Mouse (Mus musculus) urinary bladder, adult 18-20 months (tissue): Measurements from ENCODE around the gene Rora.

Source experiments
- DNase-seq, 2 experiments: peaks; one replicate each; pipeline ENCODE4 v3.0.0; 2022; ENCODE audit warnings: low spot score in 2 of 2, mixed read lengths in 2 of 2

The Rora gene

DNA sequence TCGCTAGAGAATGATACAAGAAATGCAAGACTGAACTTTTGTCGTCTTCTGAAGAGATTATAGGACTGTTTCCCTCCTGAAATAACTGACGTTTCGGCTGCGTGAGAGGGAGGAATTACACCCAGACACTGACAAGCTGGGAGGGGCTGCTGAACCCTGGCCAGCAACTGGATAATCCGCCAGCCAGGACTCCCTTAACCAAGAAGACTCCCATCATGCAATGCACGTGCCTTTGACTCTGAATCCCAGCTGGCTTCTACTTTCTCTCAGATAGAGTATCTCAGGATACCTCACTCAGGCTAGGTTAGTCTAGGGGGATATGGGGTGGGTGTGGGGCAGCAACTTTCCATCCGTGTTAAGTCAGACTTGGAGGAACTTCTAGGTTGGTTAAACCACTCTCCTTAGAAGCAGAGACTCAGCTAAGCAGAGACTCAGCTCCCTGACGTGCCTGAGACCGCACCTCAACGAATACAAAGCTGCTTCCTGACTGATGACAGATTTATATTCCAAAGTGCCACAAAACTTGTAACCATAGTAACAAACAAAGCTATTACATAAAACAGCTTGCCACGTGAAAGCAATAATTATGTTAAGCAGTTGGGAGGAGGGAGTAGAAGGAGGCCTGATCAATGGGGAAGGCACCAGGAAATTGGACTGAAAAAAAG, 302.8 kb downstream of the Rora start:
- DNase-seq = peak; percentile 21 to 45

DNA sequence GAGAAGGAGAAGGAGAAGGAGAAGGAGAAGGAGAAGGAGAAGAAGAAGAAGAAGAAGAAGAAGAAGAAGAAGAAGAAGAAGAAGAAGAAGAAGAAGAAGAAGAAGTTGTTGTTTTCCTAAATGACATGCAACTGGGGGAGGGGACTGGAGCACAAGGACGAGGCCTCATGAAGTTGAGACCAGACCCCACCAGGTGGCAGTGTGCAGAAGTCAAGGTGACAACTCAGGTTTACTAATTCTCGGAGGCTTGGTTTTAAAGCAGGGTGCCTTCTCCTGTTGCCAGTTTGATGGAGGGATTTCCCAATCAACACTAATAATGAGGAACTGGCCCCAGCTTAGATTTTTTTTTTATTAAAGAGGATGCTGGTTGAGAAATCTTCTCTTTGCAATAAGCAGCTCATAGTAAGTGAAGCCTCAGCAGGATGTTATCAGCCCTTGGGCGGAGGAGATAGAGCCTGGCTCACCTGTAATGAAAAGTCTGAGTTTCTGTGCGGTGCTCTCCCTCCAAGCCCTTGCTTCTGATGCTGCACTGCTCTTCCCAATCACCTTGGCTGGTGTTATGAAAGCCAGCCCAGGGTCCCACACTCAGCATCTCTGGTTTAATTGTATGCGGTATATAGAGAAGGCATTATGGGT, 303.5 kb downstream of the Rora start:
- DNase-seq = peak; percentile 25 to 36

DNA sequence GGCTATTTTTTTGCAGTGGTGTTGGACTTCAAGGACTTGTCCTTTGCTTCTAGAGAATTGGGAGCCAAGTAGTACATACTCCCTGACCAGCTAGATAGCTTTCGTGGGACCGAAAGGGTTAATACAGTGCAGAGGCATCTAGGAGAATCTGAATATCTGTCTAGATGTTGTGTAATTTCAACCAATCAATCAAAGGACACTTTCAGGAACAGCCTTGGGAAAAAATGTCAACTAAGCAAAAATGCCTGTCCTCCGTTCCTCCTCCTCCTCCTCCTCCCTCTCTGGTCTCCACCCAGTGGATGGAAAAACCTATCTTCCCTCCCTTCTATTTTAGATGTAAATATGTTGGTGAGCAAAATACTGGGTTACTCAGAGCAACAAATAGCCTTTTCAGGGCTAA, 304.2 kb downstream of the Rora start:
- DNase-seq = no peak

DNA sequence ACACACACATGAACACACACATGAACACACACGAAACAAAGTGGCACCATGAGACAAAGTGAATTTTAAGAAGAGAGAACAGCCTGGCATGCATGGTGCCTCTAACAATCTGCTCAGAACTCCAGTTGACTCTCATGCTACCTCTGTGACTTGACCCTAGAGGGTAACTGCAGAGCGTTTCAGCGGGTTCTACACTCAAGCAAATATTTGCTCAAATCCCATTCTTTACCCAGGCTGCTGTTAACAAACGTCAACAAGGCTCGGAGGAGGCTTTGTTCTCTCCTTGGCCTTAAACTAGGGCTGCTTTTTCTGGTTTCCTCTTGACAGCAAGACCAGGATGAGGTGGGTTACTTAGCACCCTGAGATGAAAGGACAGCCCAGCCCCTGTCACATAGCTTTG, 305.3 kb downstream of the Rora start:
- no peak for DNase-seq

DNA sequence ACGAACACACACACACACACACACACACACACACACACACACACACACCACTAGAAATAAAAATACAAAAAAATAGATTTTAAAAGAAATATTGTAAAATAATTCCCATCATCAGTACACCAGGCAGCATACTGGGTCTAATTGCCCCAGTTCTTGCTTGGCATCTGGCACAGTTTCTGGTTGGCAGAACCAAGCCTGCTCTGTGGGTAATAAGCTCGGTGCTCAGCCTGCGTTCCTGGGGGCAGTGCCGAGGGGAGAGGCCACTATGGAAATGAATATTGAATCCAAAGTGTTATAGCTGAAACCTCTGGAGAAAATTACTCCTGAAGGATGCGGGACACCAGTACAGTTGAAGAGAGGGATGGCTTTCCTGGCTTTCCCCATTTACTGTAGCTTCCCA, 310.3 kb downstream of the Rora start:
- no peak for DNase-seq

DNA sequence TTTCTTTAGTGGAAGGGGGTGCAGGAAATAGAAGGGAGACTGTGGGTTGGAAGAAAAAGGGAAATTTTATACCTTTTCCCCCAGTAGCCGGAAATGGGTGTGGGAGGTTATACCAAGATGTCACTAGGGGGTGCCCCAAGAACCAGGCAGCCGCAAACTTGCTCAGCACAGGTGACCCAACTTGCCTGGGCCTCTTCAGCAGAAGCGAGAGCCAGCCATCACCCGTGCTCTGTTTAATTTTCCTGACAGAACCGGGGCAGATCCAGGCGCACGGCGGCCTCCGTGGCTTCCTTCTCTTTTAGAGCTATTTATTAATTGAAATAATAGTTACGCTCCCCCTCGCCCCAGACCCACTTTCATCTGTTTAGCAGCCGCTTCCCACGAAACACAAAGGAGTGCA, 313.0 kb downstream of the Rora start:
- DNase-seq = no peak

DNA sequence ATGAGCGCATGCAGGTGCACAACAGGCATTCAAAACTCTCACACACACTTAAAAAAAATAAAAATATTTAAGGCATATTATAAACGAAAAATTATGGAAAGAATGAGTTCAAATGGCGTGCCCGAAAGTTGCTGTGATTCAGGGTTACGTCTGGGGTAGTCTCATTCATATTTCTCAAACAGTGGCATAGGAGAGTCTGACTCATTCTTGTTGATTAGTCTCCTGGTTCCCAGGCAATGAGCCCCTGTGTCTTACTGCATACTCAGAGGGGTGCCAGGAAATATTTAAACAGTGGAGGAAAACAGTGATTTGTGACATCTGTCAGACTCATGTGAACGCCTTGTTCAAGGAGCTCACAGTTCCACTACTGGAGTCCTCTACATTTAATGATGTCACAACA, 316.5 kb downstream of the Rora start:
- no peak for DNase-seq

DNA sequence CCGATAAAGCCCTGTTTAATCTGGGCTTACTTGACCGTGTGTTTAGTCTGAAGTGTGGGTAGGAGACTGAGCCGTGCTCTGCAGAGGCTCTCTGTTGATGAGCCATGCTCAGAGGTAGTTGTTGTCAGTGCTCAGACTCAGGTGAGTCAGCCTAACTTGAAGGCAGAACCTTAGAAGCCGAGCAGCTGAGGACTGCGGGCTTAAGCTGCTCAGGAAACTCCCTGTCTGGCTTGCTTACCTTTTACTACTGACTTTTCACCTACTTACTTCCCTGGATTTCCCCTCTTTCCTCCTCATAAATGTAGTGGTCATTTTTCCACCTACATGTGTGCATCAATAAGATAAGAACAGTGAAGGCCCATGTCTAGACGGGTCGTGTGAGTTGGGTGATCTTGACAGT, 318.7 kb downstream of the Rora start:
- DNase-seq = no peak

DNA sequence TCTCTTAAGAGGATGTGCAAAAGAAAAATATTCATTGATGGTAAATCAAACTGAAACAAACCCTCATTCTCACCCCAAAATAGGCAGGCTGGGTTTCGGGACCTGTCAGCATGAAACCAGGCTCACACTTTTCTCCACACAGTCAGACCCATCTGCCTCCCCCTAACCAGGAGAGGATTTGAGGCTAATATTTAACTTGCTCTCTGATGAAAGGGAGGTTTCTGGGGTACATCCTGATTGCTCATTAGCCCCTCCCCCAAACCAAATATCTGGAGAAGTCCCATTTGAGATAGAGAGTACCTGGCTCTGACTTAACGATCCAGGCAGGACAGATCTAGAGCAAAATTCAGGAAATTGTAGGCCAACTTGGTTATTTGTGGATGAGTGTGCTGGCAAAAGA, 320.9 kb downstream of the Rora start:
- no peak for DNase-seq

DNA sequence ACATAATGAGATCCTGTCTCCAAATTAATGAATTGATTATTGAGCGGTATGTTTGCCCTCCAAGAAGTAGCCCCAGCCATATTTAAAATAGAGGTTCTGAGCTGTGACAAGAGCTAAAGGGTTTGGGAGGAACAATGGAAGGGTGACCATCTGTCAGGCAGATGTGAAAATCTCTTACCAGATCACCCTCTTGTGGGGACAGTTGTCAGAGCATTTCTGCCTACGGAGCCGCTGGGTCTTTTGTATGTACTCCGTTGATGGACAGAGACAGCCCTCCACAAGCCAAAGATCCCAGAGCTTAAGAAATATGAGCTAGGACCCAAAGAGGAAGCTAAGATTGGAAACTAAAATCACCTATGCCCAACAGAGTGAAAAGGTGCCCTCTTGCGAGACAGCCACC, 322.6 kb downstream of the Rora start:
- DNase-seq = no peak

DNA sequence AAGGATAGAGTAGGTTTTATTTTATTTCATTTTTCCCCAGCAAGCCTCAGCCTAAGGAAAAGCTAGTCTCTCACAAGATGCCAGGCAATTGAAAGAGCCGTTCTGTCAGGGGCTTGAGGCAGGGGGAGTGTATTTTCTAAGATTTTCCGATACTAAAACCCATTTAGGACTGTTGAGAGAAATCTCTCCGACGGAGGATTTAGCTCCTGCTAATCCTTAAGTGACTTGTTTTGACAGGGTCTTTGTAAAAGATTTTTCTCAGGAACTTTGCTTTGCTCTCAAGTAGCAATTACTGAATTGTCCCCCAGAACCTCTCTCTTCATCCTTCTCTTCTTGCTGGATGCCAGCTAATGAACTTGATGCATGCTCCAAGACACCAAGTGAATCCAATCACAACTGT, 323.3 kb downstream of the Rora start:
- DNase-seq = no peak

DNA sequence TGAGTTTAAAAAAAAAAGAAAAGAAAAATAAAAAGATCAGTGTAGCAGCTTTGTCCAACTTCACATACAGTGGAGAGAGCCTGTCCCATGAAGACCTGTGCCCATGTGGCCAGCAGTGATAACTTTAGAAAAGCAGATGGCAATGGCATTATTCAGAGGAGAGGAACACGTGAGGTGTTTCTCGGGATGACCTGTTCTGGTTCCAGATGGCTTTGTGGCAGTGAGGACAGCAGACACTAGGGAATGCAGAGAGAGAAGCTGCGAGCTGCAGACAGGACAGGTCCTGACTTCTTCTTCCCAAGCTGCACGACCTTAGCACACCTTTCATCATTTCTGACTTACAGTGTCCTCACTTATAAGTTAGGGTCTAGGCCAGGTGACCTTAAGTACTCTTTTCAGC, 325.1 kb downstream of the Rora start:
- no peak for DNase-seq

DNA sequence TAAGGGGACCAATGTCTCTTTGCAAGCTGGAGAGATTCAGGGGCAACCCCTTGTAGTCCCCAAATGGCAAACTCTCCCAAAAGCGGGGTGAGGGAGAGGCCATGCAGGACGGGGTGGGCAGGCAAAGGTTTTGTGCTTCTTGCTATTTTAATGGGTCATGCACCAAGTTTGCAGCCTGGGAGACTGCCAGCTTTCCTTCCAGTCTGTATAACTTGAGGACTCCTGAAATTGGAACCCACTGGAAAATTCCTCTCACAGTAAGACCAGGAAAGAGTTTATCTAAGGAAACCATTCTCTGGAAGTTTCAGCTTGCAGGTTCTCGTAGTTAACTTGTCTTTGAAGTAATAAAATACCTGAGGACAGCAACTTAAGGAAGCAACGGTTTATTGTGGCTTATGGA, 326.5 kb downstream of the Rora start:
- DNase-seq = no peak

DNA sequence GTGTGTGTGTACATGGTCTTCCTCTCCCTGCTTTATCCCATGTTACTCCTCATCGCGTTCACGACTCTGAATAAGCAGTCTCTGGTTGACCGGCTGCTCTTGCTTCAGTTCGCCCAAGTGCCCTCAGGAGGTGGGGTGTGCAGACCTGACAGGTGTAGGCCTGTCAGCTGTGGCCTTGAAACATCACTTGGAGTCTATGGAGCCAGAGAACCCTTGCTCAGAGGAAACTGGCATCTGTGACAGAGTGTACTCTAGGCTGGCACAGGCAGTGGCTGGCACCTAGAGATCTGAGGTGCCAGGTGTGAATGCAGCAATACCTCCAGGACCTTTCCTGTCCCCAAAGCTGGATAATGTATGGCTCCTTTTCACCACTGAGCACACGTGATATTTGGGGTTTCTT, 331.5 kb downstream of the Rora start:
- DNase-seq = no peak

DNA sequence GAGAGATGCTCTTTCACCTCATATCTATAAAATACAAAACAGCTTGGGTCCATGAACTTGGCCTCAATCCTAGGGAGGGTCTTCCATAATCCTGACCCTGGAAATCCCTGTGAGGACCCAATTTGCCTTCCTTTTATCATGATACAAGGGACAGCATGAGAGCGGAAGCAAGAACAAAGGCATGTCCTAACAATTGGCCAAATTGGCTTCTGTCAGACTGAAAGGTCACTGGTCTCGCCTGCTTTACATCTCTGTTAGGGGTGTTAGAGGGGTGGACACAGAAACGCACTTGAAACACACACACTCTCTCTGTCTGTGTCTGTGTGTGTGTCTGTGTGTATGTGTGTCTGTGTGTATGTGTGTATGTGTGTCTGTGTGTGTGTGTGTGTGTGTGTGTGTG, 332.2 kb downstream of the Rora start:
- DNase-seq = no peak

DNA sequence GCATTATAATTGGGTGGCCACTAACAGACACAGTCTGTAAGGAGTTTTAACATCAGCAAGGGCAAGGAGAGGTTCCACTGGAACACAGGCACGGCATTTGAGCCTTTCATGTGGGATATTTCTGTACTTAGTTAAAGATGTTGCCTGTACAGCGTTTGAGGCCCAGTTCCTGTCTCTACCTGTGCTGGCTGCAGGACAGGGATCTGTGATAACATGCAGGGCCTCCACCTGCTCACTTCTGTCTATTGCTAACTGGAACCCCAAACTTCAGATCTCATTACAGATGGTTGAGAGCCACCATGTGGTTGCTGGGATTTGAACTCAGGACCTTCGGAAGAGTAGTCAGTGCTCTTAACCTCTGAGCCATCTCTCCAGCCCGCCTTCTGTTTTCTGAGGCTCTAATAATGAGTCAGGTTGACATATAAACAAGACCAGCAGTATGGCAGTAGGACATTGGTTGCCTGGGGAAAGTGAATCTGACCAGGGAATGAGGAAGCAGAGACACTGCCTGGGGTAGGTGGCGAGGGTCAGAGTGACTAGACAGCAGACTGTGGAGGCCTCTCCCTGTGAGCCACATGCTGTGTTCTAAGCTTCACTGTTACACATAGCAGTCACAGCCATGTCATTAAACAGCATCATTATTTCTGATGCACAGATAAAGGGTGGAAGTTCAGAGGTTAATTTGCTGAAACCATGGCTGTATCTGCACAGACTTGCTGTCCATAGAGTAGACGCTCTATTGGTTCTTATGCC, 333.9 kb downstream of the Rora start:
- DNase-seq = no peak

DNA sequence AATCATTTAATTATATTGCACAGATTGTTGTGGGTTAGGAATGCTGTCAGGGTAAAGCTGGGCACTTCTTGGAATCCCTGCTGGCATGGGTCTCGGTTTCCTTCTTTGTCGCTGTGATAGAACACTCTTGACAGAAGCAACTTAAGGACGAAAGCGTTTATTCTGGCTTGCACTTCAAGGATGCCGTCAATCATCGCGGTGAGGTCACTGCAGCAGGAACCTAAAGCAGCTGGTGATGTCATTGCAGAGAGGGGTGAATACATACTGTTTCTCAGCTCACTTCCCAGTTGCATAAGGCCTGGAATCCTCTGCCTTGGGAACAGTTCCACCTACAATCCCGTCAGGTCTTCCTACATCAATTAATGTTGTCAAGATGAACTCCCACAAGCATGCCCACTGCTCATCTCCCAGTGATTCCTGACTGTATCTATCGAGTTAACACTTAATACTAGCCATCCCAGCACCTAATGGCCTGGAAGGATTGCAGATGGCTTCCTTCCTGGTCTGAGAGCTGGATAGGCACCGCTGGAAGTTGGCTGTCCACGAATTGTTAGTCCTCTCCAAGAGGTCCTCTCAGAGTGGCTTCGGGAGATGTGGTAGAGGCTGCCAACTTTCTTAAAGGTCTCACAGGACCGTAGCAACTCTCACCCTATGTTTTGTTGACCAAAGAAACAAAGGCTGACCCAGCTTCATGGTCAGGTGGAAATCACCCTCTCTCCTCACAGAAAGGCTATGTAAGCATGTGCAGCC, 334.8 kb downstream of the Rora start:
- DNase-seq = no peak

DNA sequence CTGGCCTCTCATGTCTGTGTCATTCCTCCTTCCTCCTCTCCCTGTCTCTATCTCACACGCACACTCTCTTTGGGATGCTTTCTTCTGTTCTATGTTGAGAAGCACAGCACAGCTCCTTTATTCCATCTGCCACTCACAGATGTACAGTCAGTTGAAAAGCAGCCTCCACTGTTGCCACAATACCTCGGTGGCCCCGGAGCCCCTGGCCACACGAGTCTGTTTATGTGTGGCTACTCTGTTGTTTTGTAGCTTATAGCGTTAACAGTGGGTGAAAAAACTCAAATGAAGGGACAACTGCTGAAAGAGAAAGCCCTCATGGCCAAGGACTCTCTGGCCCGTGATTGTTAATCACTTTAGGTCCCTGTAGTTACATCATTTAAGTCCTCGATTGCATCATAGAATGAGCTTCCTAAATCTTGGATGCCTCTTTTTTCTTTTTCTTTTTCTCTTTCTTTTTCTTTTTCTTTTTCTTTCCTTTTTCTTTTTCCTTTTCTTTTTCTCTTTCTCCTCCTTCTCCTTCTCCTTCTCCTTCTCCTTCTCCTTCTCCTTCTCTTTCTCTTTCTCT, 336.4 kb downstream of the Rora start:
- no peak for DNase-seq

DNA sequence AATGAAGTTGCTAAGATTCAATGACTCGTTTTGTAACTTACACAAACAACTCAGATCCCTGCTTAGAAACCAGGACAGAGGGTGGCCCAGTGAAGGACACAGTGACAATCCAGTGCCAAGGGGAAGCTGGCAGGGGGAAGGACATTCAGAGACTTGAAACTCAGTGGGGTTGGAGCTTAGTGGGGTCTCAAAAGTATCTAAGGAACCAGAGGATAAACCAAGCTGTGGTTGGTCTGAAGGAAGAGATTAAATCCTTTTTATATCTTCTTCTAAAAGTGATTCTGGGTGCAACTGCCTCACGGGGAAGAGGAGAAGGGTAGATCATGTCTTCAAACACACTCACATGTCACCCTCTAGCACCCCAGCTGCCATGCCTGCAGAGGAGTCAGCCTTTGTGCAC, 340.3 kb downstream of the Rora start:
- no peak for DNase-seq

DNA sequence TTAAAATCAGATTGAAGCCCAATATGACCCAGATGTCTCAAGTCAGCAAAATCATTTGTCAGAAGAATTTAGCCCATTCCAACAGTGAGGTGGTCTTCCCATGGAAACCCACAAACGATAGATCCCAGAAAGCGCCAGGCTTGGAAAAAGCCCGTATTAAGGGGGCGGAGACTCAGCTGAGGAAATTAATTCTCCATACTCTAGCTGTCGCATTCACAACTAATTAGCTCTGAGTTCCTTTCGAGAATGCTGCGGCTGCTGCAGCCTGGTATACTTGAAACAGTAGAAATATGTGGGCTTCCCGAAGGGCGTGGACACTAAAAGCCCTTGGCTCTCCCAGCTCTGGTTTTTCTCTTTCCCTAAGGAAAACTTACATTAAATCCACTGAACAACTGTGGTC, 345.4 kb downstream of the Rora start:
- DNase-seq = no peak

DNA sequence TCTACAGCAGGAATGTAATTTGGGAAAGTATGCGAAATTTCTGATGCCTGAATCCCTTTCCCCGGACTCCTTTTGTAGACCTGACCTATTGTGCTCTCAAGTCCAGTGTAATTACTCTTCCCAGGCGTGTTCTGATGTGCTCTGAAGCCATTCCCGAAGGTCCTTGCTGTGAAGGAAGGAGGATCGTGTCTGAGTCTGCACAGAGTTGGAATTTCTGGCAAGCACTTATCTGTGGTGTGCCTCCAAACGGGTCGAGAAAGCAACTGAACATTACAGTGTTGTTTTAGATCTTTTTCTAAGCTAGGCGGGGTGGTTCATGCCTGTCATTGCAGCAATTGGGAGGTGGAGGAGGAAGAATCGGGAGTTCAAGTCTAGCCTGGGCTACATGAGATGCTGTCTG, 350.9 kb downstream of the Rora start:
- DNase-seq = no peak

DNA sequence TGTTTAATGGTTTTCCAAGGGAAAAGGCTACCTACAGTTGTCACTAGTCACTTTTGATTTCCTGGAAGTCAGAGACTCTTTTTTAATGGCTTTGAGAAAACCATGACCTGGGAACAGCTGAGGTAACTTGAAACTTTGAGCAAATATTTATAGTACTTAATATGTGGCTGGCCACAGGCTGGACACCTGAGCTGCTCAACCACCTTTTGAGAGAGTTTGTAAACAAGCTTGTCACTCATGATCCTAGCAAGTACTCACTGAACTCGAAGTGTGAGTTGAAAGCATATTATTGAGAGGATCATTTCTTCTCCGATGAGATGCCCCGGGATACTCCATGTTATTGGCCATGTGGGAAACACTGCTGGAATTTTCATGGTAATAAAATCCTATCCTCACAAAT, 353.1 kb downstream of the Rora start:
- no peak for DNase-seq
